Mouse (Mus musculus): ENCODE data around the gene Rptor. TPM values are rescaled to one million over a fixed set of nuclear protein-coding genes. Genes with fewer than 3 reads are reported as not detected.

Rptor gene
- polyA plus RNA-seq, 1 experiment: 34.4 TPM

DNA sequence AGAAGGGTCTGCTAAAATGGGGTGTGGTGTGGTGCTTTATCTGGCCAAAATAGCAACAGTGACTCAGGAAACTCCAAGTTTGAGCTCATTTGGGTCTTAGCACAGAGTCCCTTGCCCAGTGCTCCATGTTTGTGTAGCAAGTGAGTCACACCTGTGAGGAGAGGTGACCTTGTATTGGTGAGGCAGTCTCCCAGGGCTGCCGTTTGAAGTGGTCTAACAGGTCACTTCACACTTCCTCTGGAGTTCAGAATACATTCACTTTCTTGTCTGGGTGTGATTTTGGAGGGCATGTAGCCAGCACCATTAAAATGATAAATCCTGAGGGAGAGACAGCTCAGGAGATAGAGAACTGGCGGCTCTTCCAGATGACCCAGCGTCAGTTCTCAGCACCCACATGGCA is 115.4 kb downstream of the Rptor start:
- no peak for DNase-seq (ENCODE audit: low read depth)
- TF ChIP-seq POLR2A (IDR thresholded peaks at IDR 0.05; ENCODE audit: borderline replicate concordance, extremely low read depth, insufficient read depth, insufficient read length, poor library complexity, severe bottlenecking): no peak
- TF ChIP-seq CTCF (IDR thresholded peaks at IDR 0.05; ENCODE audit: borderline replicate concordance, extremely low read depth, insufficient read depth, insufficient read length): no peak

DNA sequence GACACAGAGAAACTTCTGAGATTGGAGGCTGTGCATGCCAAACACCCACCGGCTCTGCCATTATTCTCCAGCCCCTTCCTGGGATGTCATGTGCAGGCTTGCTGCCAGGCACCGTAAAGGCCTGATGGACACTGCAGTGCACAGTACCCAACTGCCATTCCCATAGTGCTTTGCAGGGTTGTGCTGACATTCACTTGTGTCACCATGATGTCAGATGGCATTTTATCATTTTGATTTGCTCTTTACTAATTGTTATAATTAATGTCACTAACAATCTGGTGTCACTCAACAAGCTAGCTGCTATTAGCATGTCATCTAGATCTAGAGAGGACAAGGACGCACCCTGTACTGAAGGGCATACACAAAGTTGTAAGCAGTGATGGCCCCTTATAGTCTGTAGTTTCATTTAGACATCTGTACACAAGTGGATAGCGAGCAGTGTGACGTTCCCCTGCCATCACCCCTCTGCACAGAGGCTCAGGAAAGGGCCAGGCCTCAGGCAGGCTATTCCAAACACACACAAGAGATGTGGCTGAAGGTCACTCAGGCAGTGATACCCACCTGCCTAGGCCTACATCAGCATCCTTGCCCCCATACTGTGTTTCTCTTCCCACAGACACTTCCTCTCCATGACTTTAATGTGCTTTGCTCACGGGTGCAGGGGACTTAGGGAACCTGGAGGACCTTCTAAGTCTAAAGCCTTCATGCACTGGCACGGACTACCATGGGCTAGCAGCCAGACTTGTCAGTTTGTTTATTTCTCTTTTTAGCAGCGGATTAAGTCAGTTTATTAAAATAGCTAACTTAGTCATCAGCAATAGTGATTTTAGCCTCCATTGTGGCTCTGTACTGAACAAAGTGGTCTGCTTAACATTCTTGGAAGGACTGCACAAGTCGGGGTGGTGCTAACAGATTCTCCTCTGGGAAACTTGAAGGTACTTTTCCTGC is 117.7 kb downstream of the Rptor start:
- peak; percentile 37 for DNase-seq (ENCODE audit: low read depth)
- TF ChIP-seq CTCF (IDR thresholded peaks at IDR 0.05; ENCODE audit: borderline replicate concordance, extremely low read depth, insufficient read depth, insufficient read length) (no peak), POLR2A (IDR thresholded peaks at IDR 0.05; ENCODE audit: borderline replicate concordance, extremely low read depth, insufficient read depth, insufficient read length, poor library complexity, severe bottlenecking) (no peak)

GRCm38 (mm10) chr11:119724709-119725108 is 122.0 kb downstream of the Rptor start:
- no peak for TF ChIP-seq POLR2A (IDR thresholded peaks at IDR 0.05; ENCODE audit: borderline replicate concordance, extremely low read depth, insufficient read depth, insufficient read length, poor library complexity, severe bottlenecking)
- no peak for TF ChIP-seq CTCF (IDR thresholded peaks at IDR 0.05; ENCODE audit: borderline replicate concordance, extremely low read depth, insufficient read depth, insufficient read length)
- no peak for DNase-seq (ENCODE audit: low read depth)

DNA sequence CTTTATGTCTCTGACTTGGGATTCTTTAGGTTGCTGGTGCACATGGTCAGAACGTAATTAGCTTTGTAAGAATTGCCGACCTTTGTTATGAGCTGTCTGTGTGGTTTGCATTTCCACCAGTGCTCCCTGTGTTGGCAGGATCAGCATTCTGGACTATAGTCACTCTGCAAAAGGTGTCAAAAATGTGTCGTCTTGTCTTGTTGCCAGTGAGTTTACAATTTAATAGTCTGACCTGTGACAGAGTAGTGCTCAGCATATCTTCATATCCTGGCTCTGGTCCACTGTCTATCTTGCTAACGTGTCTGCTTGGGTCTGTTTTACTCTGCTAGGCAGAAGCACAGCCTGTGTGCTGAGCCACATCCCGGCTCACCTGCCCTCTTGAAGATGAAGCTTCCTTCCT is 128.7 kb downstream of the Rptor start:
- DNase-seq (ENCODE audit: low read depth): no peak
- TF ChIP-seq POLR2A (IDR thresholded peaks at IDR 0.05; ENCODE audit: borderline replicate concordance, extremely low read depth, insufficient read depth, insufficient read length, poor library complexity, severe bottlenecking) (no peak), CTCF (IDR thresholded peaks at IDR 0.05; ENCODE audit: borderline replicate concordance, extremely low read depth, insufficient read depth, insufficient read length) (no peak)

DNA sequence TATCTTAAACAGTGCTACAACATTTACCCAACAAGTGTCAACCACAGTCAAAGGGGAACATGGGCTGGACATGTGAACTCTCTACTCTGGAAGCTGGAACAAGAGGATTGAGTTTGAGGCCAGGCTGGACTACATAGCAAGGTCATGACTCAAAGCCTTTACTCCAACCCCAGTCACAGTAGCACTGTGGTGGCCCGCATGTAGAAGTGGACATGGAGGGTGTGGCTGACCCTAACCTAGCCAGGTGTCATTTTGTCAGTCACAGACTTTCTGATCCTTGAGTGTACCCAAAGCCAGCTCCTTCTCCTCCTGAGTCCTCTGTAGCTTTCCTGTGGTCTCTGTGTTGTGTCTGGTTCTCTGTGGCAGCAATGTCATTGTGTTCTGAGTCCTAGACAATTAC is 129.7 kb downstream of the Rptor start:
- DNase-seq (ENCODE audit: low read depth): no peak
- TF ChIP-seq CTCF (IDR thresholded peaks at IDR 0.05; ENCODE audit: borderline replicate concordance, extremely low read depth, insufficient read depth, insufficient read length) (no peak), POLR2A (IDR thresholded peaks at IDR 0.05; ENCODE audit: borderline replicate concordance, extremely low read depth, insufficient read depth, insufficient read length, poor library complexity, severe bottlenecking) (no peak)

- TF ChIP-seq POLR2A (IDR thresholded peaks at IDR 0.05; ENCODE audit: borderline replicate concordance, extremely low read depth, insufficient read depth, insufficient read length, poor library complexity, severe bottlenecking) (no peak), CTCF (IDR thresholded peaks at IDR 0.05; ENCODE audit: borderline replicate concordance, extremely low read depth, insufficient read depth, insufficient read length) (no peak)
- DNase-seq (ENCODE audit: low read depth): no peak
Measured at GRCm38 (mm10) chr11:119732961-119733656, 130.4 kb downstream of the Rptor start.

DNA sequence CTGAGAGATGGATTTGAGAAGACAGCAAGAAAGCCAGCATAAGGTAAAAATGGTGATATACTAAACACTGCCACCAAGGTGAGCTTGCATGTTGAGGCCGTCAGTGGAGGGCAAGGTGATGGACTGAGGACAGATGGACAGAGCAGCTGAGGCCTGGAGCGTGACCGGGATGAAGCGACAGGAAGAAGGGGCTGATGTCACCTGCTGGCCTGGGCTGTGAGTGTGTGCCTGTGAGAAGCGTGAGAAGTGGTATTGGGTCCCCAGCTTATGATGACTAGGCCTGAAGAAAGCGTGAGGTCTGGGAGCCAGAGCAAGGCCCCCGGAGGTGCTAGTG is 130.9 kb downstream of the Rptor start:
- TF ChIP-seq POLR2A (IDR thresholded peaks at IDR 0.05; ENCODE audit: borderline replicate concordance, extremely low read depth, insufficient read depth, insufficient read length, poor library complexity, severe bottlenecking) (no peak), CTCF (IDR thresholded peaks at IDR 0.05; ENCODE audit: borderline replicate concordance, extremely low read depth, insufficient read depth, insufficient read length) (no peak)
- no peak for DNase-seq (ENCODE audit: low read depth)

DNA sequence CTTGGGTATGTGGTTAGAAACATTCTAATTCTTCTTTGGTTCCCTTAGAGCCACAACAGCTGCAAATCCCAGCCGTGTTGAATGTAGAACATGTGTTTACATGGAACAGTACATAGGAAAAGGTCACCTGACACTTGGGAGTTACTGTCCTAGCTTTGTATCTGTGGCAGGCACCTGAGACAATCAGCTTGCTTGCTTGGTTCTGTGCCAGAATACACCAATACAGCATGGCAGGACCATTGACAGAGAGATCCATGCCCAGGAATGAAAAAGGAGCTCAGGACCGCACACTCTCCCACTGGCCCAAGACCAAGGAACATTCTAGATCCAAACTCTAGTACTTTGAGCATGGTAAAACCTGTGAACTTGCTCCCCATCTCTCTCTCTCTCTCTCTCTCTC is 132.4 kb downstream of the Rptor start:
- TF ChIP-seq CTCF (IDR thresholded peaks at IDR 0.05; ENCODE audit: borderline replicate concordance, extremely low read depth, insufficient read depth, insufficient read length) (no peak), POLR2A (IDR thresholded peaks at IDR 0.05; ENCODE audit: borderline replicate concordance, extremely low read depth, insufficient read depth, insufficient read length, poor library complexity, severe bottlenecking) (no peak)

GRCm38 (mm10) chr11:119738990-119739846 is 136.5 kb downstream of the Rptor start:
- DNase-seq (ENCODE audit: low read depth): peak; percentile 93
- TF ChIP-seq CTCF (IDR thresholded peaks at IDR 0.05; ENCODE audit: borderline replicate concordance, extremely low read depth, insufficient read depth, insufficient read length) (no peak), POLR2A (IDR thresholded peaks at IDR 0.05; ENCODE audit: borderline replicate concordance, extremely low read depth, insufficient read depth, insufficient read length, poor library complexity, severe bottlenecking) (no peak)

More for the DNA sequence above, 132.4 kb downstream of the Rptor start:
- no peak for DNase-seq (ENCODE audit: low read depth)

DNA sequence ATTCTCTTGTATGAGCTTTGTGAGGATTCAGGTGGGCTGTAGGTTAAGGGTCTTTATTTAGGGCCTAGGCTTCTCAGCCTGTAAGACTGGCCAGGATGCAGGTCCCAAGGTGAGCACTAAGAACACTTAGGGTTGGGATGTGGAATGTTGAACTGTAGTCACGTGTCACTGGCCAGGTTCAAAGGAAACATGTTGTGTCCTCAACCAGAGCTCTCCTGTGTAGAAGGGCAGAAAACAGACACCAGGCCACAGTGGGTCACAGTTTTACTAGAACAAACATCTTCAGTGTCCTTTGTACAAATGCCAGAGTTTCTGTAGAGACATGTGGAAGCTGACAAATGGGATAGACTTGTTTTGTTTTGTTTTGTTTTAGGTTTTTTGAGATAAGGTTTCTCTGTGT is 138.7 kb downstream of the Rptor start:
- no peak for DNase-seq (ENCODE audit: low read depth)
- TF ChIP-seq POLR2A (IDR thresholded peaks at IDR 0.05; ENCODE audit: borderline replicate concordance, extremely low read depth, insufficient read depth, insufficient read length, poor library complexity, severe bottlenecking): no peak
- no peak for TF ChIP-seq CTCF (IDR thresholded peaks at IDR 0.05; ENCODE audit: borderline replicate concordance, extremely low read depth, insufficient read depth, insufficient read length)

- peak; percentile 50 for DNase-seq (ENCODE audit: low read depth)
- no peak for TF ChIP-seq CTCF (IDR thresholded peaks at IDR 0.05; ENCODE audit: borderline replicate concordance, extremely low read depth, insufficient read depth, insufficient read length)
- no peak for TF ChIP-seq POLR2A (IDR thresholded peaks at IDR 0.05; ENCODE audit: borderline replicate concordance, extremely low read depth, insufficient read depth, insufficient read length, poor library complexity, severe bottlenecking)
Measured at GRCm38 (mm10) chr11:119744436-119744835, 141.7 kb downstream of the Rptor start.
